Mouse (Mus musculus) brain, adult 2 months (tissue): ENCODE data around the gene B3gnt9.
A peak's percentile ranks its signal among the peaks of the same experiment; 100 is the strongest.

ENCODE experiments used
- DNase-seq: peaks from one replicate; pipeline ENCODE4 v3.0.0; 2011; ENCODE audit warnings: low read depth, low spot score

Gene B3gnt9

GRCm38 (mm10) chr8:105209153-105210110 is 45.5 kb downstream of the B3gnt9 start:
- DNase-seq = peak; percentile 9

DNA sequence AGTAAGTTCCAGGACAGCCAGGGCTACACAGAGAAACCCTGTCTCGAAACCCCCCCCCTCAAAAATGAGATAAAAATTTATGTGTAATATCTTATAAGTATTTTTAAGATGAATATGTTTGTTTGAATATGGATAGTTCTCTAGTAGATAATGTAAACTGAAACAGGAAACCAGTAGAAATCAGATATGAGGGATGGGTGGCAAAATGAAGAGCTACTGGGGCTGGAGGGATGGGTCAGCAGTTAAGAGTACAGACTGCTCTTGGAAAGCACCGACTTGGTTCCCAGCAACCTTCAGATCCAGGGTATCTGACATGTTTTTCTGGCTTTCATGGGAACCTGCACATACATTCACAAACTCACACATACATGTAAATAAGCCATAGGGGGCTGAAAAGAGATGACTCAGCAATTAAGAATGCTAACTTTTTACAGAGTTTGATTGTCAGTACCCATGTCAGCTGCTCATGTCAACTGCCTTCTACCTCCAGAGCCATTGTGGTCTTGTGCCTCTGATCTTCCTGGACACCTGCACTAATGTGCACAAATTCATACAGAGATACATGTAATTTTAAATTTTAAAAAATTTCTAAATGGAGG is 47.2 kb downstream of the B3gnt9 start:
- DNase-seq = no peak

- peak; percentile 24 for DNase-seq
These were observed 48.1 kb downstream of the B3gnt9 start for GRCm38 (mm10) chr8:105206766-105207275.

DNA sequence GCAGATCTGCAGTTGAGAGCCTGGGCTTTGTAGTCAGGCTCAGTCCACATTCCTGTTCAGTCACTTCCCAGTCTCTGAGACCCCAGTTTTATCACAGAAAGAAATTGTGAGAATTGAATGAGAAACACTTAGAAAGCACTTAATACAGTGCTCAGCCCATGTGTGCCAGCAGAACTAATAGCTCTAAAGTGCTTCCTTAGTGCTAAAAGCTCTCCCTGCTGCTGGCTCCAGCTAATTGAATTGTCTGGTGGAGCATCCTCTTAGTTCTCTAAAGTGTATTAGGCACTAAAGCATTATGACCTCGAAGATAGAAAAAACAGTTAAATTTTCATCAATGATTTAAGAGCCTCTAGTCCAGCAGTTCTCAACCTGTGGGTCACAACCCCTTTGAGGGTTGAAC is 49.2 kb downstream of the B3gnt9 start:
- DNase-seq = no peak
